In genomic region chrX:37811179-37811578, GRCm38 (mm10) we compare ENCODE assay signal across 9 mouse cellular contexts. TPM values are rescaled to one million over a fixed set of nuclear protein-coding genes. Genes with fewer than 3 reads are reported as not detected.
DNase-seq lines count a peak whose midpoint lies in the region; ATAC-seq lines count a peak whose summit lies in the region.
"Had no signal": no experiment of that assay in that cellular context is flagged by ENCODE, and none has a peak within 500 bp of the region (broad histone marks: within the 10 kb centered on the region; RNA-seq: fewer than 3 reads in every experiment).

No protein-coding gene starts in this region.

- no peaks in the 10 kb centered on the region for H3K9me3 ChIP-seq in heart, embryonic 12.5 days (replicated peaks)
- H3K9me3 ChIP-seq in limb, embryonic 11.5 days (ENCODE audit: control insufficient read depth, low read length), result no peaks in the 10 kb centered on the region
- H3K9me3 ChIP-seq: heart, embryonic 13.5 days had no signal

- H3K27ac ChIP-seq in heart, embryonic 12.5 days (ENCODE audit: poor library complexity, severe bottlenecking), result no peak overlapping the region
- H3K27ac ChIP-seq in limb, embryonic 11.5 days (replicated peaks; ENCODE audit: low read depth, low read length), result no peak overlapping the region
- H3K27ac ChIP-seq: heart, embryonic 13.5 days had no signal

- no peak overlapping the region for H3K4me2 ChIP-seq in heart, embryonic 12.5 days
- no peak overlapping the region for H3K4me2 ChIP-seq in limb, embryonic 11.5 days (ENCODE audit: low read depth, severe bottlenecking)
- H3K4me2 ChIP-seq: heart, embryonic 13.5 days had no signal

- intact Hi-C loops in heart, postnatal 36 days (cut with DNase I), result no loop called here

- H3K4me1 ChIP-seq in heart, embryonic 12.5 days (replicated peaks), result no peaks in the 10 kb centered on the region
- H3K4me1 ChIP-seq in limb, embryonic 11.5 days (ENCODE audit: control insufficient read depth, insufficient read depth, low read length), result no peaks in the 10 kb centered on the region
- H3K4me1 ChIP-seq: heart, embryonic 13.5 days had no signal

- H3K9ac ChIP-seq in heart, embryonic 12.5 days, result no peak overlapping the region
- no peak overlapping the region for H3K9ac ChIP-seq in limb, embryonic 11.5 days (ENCODE audit: low read length)
- H3K9ac ChIP-seq: heart, embryonic 13.5 days had no signal

- no peaks in the 10 kb centered on the region for H3K27me3 ChIP-seq in heart, embryonic 12.5 days (replicated peaks)
- H3K27me3 ChIP-seq in limb, embryonic 11.5 days (ENCODE audit: control insufficient read depth, insufficient read depth, low read length), result no peaks in the 10 kb centered on the region
- H3K27me3 ChIP-seq: heart, embryonic 13.5 days had no signal

- H3K36me3 ChIP-seq in heart, embryonic 12.5 days, result no peaks in the 10 kb centered on the region
- H3K36me3 ChIP-seq in limb, embryonic 11.5 days (ENCODE audit: control insufficient read depth, insufficient read depth, low read length), result no peaks in the 10 kb centered on the region
- H3K36me3 ChIP-seq: heart, embryonic 13.5 days had no signal

- no peak for ATAC-seq in heart, embryonic 12.5 days (ENCODE audit: insufficient number of reproducible peaks, low FRiP score)
- ATAC-seq in limb, embryonic 11.5 days (ENCODE audit: insufficient number of reproducible peaks, low FRiP score, low TSS enrichment, low read depth), result no peak
- no peak for ATAC-seq in erythroblast, adult 5-6 weeks (replicated peaks; ENCODE audit: low FRiP score, poor library complexity, severe bottlenecking)

- peak; percentile 14 to 41 for DNase-seq in heart, postnatal 36 days
- DNase-seq in right cerebral cortex, postnatal 14 days, result peak; percentile 19
- DNase-seq in right cerebral cortex, postnatal 36 days (ENCODE audit: low spot score in 2 of 2), result no peak
- DNase-seq in embryo, embryonic 10 days (ENCODE audit: low spot score), result peak; percentile 38
- peak; percentile 59 for DNase-seq in limb, embryonic 11.5 days (ENCODE audit: low spot score)
- no peak for DNase-seq in natural killer cell, adult 2 months (ENCODE audit: low spot score in 2 of 2)

- H3K4me3 ChIP-seq in heart, embryonic 12.5 days, result no peak overlapping the region
- no peak overlapping the region for H3K4me3 ChIP-seq in limb, embryonic 11.5 days (ENCODE audit: low read depth, low read length)
- H3K4me3 ChIP-seq: heart, embryonic 13.5 days had no signal

- 27% methylated on average over 5 of the region's 5 CpGs for WGBS in heart, embryonic 12.5 days
- 29% methylated on average over 5 of the region's 5 CpGs for WGBS in limb, embryonic 11.5 days

RNA-seq across cellular contexts. Expression of gene Rhox5, which starts 6.5 kb away (rescaled TPM):
- total RNA-seq in heart, postnatal 36 days (2021), result 1 to 10 TPM in 1 of 2 experiments, under 1 TPM in 1; 0.83 to 2.3 TPM
- 11.2 and 12.9 TPM in 2 replicates for polyA plus RNA-seq in heart, embryonic 12.5 days (2016; fragmentation: Nextera tagmentation; extraction: Ambion mirVana)
- polyA plus RNA-seq in limb, embryonic 11.5 days (2014; fragmentation: Nextera tagmentation; extraction: Ambion mirVana), result 0.71 and 1.3 TPM in 2 replicates
- not detected in 2 replicates for total RNA-seq in erythroblast, adult 5-6 weeks (2015; ENCODE audit: low replicate concordance)
- not detected in 2 replicates for total RNA-seq in erythroblast, adult 5-6 weeks (2017; ENCODE audit: low replicate concordance)

RNA-seq across cellular contexts. Expression of gene Rhox6, which starts 15.5 kb away (rescaled TPM):
- not detected for total RNA-seq in heart, postnatal 36 days (2021)
- polyA plus RNA-seq in heart, embryonic 12.5 days (2016; fragmentation: Nextera tagmentation; extraction: Ambion mirVana), result not detected in 2 replicates
- polyA plus RNA-seq in limb, embryonic 11.5 days (2014; fragmentation: Nextera tagmentation; extraction: Ambion mirVana), result not detected in 2 replicates
- not detected in 2 replicates for total RNA-seq in erythroblast, adult 5-6 weeks (2015; ENCODE audit: low replicate concordance)
- not detected in 2 replicates for total RNA-seq in erythroblast, adult 5-6 weeks (2017; ENCODE audit: low replicate concordance)
- polyA plus RNA-seq: heart, embryonic 13.5 days had no signal

RNA-seq across cellular contexts. Expression of gene Rhox7a, which starts 20.3 kb away (rescaled TPM):
- not detected for total RNA-seq in heart, postnatal 36 days (2021)
- polyA plus RNA-seq in heart, embryonic 12.5 days (2016; fragmentation: Nextera tagmentation; extraction: Ambion mirVana), result not detected in 2 replicates
- polyA plus RNA-seq in limb, embryonic 11.5 days (2014; fragmentation: Nextera tagmentation; extraction: Ambion mirVana), result not detected in 2 replicates
- not detected in 2 replicates for total RNA-seq in erythroblast, adult 5-6 weeks (2015; ENCODE audit: low replicate concordance)
- total RNA-seq in erythroblast, adult 5-6 weeks (2017; ENCODE audit: low replicate concordance), result not detected in 2 replicates
- polyA plus RNA-seq: heart, embryonic 13.5 days had no signal

Comparison
In these comparisons a context has a peak if more than half of its experiments do, and no peak if none do; other contexts are left out.
1. DNase-seq: peak in heart, postnatal 36 days (2 of 2), right cerebral cortex, postnatal 14 days (single experiment), embryo, embryonic 10 days (single experiment) and limb, embryonic 11.5 days (single experiment); none in right cerebral cortex, postnatal 36 days (0 of 2) and natural killer cell, adult 2 months (0 of 2).